In the genomic region with DNA sequence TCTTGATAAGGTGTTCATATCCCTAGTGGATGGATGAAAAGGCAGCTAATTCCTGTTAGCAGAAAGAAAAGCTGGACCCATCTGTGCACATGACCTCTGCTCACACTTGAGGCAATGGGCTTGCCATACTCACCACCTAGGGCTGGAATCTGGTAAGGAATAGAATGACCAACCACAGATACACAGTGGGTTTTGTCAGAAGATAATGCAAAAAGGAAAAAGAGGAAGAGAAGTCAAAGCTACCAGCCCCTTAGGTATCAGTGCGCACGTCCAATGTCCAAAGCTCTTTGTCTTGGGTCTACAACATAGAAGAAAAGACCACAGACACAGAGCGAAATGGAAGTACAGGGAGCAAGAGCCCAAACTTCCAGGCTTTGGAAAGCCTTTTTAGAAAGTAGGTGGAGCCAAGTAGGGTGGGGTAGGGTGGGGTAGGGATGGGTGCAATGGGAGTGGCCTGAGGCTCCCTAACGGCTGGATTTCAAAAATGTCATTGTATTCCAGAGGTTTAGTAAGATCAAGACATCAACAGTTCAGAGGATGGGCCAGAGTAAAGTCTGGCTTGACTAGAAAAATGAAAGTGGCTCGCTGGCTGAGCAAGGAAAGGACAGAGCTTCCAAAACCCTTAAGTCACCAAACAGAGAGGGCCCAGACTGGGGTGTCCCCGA, we compare ENCODE assay signal across 9 mouse cellular contexts. TPM values are rescaled to one million over a fixed set of nuclear protein-coding genes. Genes with fewer than 3 reads are reported as not detected.
A peak's percentile ranks its signal among the peaks of the same experiment; 100 is the strongest.
DNase-seq lines count a peak whose midpoint lies in the region; ATAC-seq and TF ChIP-seq lines count a peak whose summit lies in the region.
"Had no signal": no experiment of that assay in that cellular context is flagged by ENCODE, and none has a peak within 500 bp of the region (broad histone marks: within the 10 kb centered on the region; RNA-seq: fewer than 3 reads in every experiment).

No protein-coding gene starts in this region.

- DNase-seq in kidney, adult 18-20 months: no peak
- DNase-seq in embryonic facial prominence, embryonic 11.5 days (ENCODE audit: low spot score): no peak
- peak; percentile 34 for DNase-seq in induced T-regulatory cell, adult 2 months (ENCODE audit: low read depth)
- no peak for DNase-seq in midbrain, postnatal 0 days (ENCODE audit: low spot score)
- no peak for DNase-seq in embryo, embryonic 10 days (ENCODE audit: low spot score)
- DNase-seq in cerebellum, adult 11-12 months: no peak
- DNase-seq in spleen, postnatal 10 days (ENCODE audit: low spot score in 2 of 2): no peak

- WGBS in kidney, embryonic 16.5 days: 58% methylated on average over 6 of the region's 6 CpGs
- WGBS in embryonic facial prominence, embryonic 11.5 days: 58% methylated on average over 6 of the region's 6 CpGs
- WGBS in midbrain, postnatal 0 days: 53% methylated on average over 6 of the region's 6 CpGs

- H3K9me3 ChIP-seq in kidney, embryonic 16.5 days (ENCODE audit: low read length): no peaks in the 10 kb centered on the region
- H3K9me3 ChIP-seq in embryonic facial prominence, embryonic 11.5 days (replicated peaks; ENCODE audit: control insufficient read depth, low read length): no peaks in the 10 kb centered on the region
- no peaks in the 10 kb centered on the region for H3K9me3 ChIP-seq in midbrain, postnatal 0 days (ENCODE audit: low read length)

- H3K36me3 ChIP-seq in kidney, embryonic 16.5 days (ENCODE audit: insufficient read depth, low read length): no peaks in the 10 kb centered on the region
- H3K36me3 ChIP-seq in embryonic facial prominence, embryonic 11.5 days (replicated peaks; ENCODE audit: control insufficient read depth, insufficient read depth, low read depth, low read length): no peaks in the 10 kb centered on the region
- peaks cover 4% of the 10 kb centered on the region; the same call in 1 of the 2 replicates for H3K36me3 ChIP-seq in midbrain, postnatal 0 days (ENCODE audit: insufficient read depth, low read length)

- H3K9ac ChIP-seq in kidney, embryonic 16.5 days (replicated peaks; ENCODE audit: low read length): peak overlapping the region; percentile 78
- H3K9ac ChIP-seq in embryonic facial prominence, embryonic 11.5 days (replicated peaks; ENCODE audit: low read length): no peak overlapping the region
- H3K9ac ChIP-seq in midbrain, postnatal 0 days (replicated peaks; ENCODE audit: low read length, poor library complexity, severe bottlenecking): peak overlapping the region; percentile 87; the same call in 1 of the 2 replicates

- peak overlapping the region; percentile 79 for H3K27ac ChIP-seq in kidney, embryonic 16.5 days (ENCODE audit: low read length)
- no peak overlapping the region for H3K27ac ChIP-seq in embryonic facial prominence, embryonic 11.5 days (replicated peaks; ENCODE audit: low read depth, low read length)
- 0 out of 2 replicates have a peak overlapping the region, but pooled peaks have one; percentile 47 for H3K27ac ChIP-seq in midbrain, postnatal 0 days (ENCODE audit: low read depth, low read length)

- H3K4me3 ChIP-seq in kidney, embryonic 16.5 days (ENCODE audit: low read length): peak overlapping the region; percentile 72
- H3K4me3 ChIP-seq in embryonic facial prominence, embryonic 11.5 days (ENCODE audit: low read depth, low read length): peak overlapping the region; percentile 60
- H3K4me3 ChIP-seq in midbrain, postnatal 0 days (ENCODE audit: low read depth, low read length): peak overlapping the region; percentile 90

- H3K27me3 ChIP-seq in kidney, embryonic 16.5 days (ENCODE audit: insufficient read depth, low read length): no peaks in the 10 kb centered on the region
- 0 out of 2 replicates have a peak, but pooled peaks cover 3% of the 10 kb centered on the region for H3K27me3 ChIP-seq in embryonic facial prominence, embryonic 11.5 days (ENCODE audit: control insufficient read depth, insufficient read depth, low read length)
- H3K27me3 ChIP-seq in midbrain, postnatal 0 days (ENCODE audit: insufficient read depth, low read length): no peaks in the 10 kb centered on the region

- TF ChIP-seq CTCF in midbrain, postnatal 0 days (IDR thresholded peaks at IDR 0.05): no peak

- ATAC-seq in kidney, embryonic 16.5 days (ENCODE audit: low FRiP score, low TSS enrichment): no peak
- no peak for ATAC-seq in embryonic facial prominence, embryonic 11.5 days (replicated peaks; ENCODE audit: insufficient number of reproducible peaks, low FRiP score, low TSS enrichment, low read depth)
- no peak for ATAC-seq in midbrain, postnatal 0 days (ENCODE audit: low FRiP score)

- peak overlapping the region; percentile 96 for H3K4me2 ChIP-seq in kidney, embryonic 16.5 days (replicated peaks; ENCODE audit: low read depth, low read length)
- peak overlapping the region; percentile 100 for H3K4me2 ChIP-seq in embryonic facial prominence, embryonic 11.5 days (ENCODE audit: low read depth, low read length)
- peak overlapping the region; percentile 86 for H3K4me2 ChIP-seq in midbrain, postnatal 0 days (ENCODE audit: low read depth, low read length, poor library complexity, severe bottlenecking)

- peaks cover 39% of the 10 kb centered on the region for H3K4me1 ChIP-seq in kidney, embryonic 16.5 days (ENCODE audit: insufficient read depth, low read length)
- H3K4me1 ChIP-seq in embryonic facial prominence, embryonic 11.5 days (ENCODE audit: control insufficient read depth, insufficient read depth, low read length): peaks cover 8% of the 10 kb centered on the region; the same call in 1 of the 2 replicates
- H3K4me1 ChIP-seq in midbrain, postnatal 0 days (ENCODE audit: insufficient read depth, low read length): peaks cover 9% of the 10 kb centered on the region; the same call in 1 of the 2 replicates

RNA-seq across cellular contexts. Expression of gene Lmna, which starts 8.3 kb away (rescaled TPM):
- 89.9 and 100 TPM in 2 replicates for polyA plus RNA-seq in kidney, embryonic 16.5 days (2015; fragmentation: Nextera tagmentation; extraction: Ambion mirVana)
- polyA plus RNA-seq in embryonic facial prominence, embryonic 11.5 days (2014; fragmentation: Nextera tagmentation; extraction: Ambion mirVana): 28.7 and 30.5 TPM in 2 replicates
- total RNA-seq in midbrain, postnatal 0 days (2014; rRNA removed): 57.6 and 75.0 TPM in 2 replicates
- 74.1 and 77.2 TPM in 2 replicates for polyA plus RNA-seq in midbrain, postnatal 0 days (2015; fragmentation: Nextera tagmentation; extraction: Ambion mirVana)

RNA-seq across cellular contexts. Expression of gene Mex3a, which starts 30.7 kb away (rescaled TPM):
- 18.6 and 20.7 TPM in 2 replicates for polyA plus RNA-seq in kidney, embryonic 16.5 days (2015; fragmentation: Nextera tagmentation; extraction: Ambion mirVana)
- polyA plus RNA-seq in embryonic facial prominence, embryonic 11.5 days (2014; fragmentation: Nextera tagmentation; extraction: Ambion mirVana): 40.1 and 41.0 TPM in 2 replicates
- 56.9 and 58.2 TPM in 2 replicates for total RNA-seq in midbrain, postnatal 0 days (2014; rRNA removed)
- polyA plus RNA-seq in midbrain, postnatal 0 days (2015; fragmentation: Nextera tagmentation; extraction: Ambion mirVana): 15.4 and 16.1 TPM in 2 replicates

RNA-seq across cellular contexts. Expression of gene Sema4a, which starts 40.5 kb away (rescaled TPM):
- polyA plus RNA-seq in kidney, embryonic 16.5 days (2015; fragmentation: Nextera tagmentation; extraction: Ambion mirVana): 19.6 and 25.3 TPM in 2 replicates
- 5.3 and 6.5 TPM in 2 replicates for polyA plus RNA-seq in embryonic facial prominence, embryonic 11.5 days (2014; fragmentation: Nextera tagmentation; extraction: Ambion mirVana)
- total RNA-seq in midbrain, postnatal 0 days (2014; rRNA removed): 52.6 and 62.0 TPM in 2 replicates
- polyA plus RNA-seq in midbrain, postnatal 0 days (2015; fragmentation: Nextera tagmentation; extraction: Ambion mirVana): 42.1 and 44.2 TPM in 2 replicates

RNA-seq across cellular contexts. Expression of gene Rab25, which starts 46.6 kb away (rescaled TPM):
- 17.3 and 23.9 TPM in 2 replicates for polyA plus RNA-seq in kidney, embryonic 16.5 days (2015; fragmentation: Nextera tagmentation; extraction: Ambion mirVana)
- polyA plus RNA-seq in embryonic facial prominence, embryonic 11.5 days (2014; fragmentation: Nextera tagmentation; extraction: Ambion mirVana): 3.7 and 4.0 TPM in 2 replicates
- 0.60 TPM in 1 of 2 replicates, not detected in the other for total RNA-seq in midbrain, postnatal 0 days (2014; rRNA removed)
- 0.46 TPM in 1 of 2 replicates, not detected in the other for polyA plus RNA-seq in midbrain, postnatal 0 days (2015; fragmentation: Nextera tagmentation; extraction: Ambion mirVana)
- total RNA-seq: left cerebral cortex, postnatal 10 days had no signal

RNA-seq across cellular contexts. Expression of gene Lamtor2, which starts 51.4 kb away (rescaled TPM):
- 189 and 207 TPM in 2 replicates for polyA plus RNA-seq in kidney, embryonic 16.5 days (2015; fragmentation: Nextera tagmentation; extraction: Ambion mirVana)
- polyA plus RNA-seq in embryonic facial prominence, embryonic 11.5 days (2014; fragmentation: Nextera tagmentation; extraction: Ambion mirVana): 77.4 and 82.0 TPM in 2 replicates
- 46.7 and 66.0 TPM in 2 replicates for total RNA-seq in midbrain, postnatal 0 days (2014; rRNA removed)
- 187 and 205 TPM in 2 replicates for polyA plus RNA-seq in midbrain, postnatal 0 days (2015; fragmentation: Nextera tagmentation; extraction: Ambion mirVana)
